Mouse (Mus musculus): ENCODE measurements around the gene Sgpp2. TPM values are rescaled to one million over a fixed set of nuclear protein-coding genes. Genes with fewer than 3 reads are reported as not detected.

The Sgpp2 gene
- total RNA-seq (2021), result not detected
- long read RNA-seq, experiment 1, result 0 reads
- long read RNA-seq, experiment 2, full-length matches to known transcripts, result 1 of 2 reads
- long read RNA-seq, experiment 2, partial matches to known transcripts, result 0 of 2 reads
- long read RNA-seq, experiment 2, other reads (novel, unspliced or antisense), result 1 of 2 reads

DNA sequence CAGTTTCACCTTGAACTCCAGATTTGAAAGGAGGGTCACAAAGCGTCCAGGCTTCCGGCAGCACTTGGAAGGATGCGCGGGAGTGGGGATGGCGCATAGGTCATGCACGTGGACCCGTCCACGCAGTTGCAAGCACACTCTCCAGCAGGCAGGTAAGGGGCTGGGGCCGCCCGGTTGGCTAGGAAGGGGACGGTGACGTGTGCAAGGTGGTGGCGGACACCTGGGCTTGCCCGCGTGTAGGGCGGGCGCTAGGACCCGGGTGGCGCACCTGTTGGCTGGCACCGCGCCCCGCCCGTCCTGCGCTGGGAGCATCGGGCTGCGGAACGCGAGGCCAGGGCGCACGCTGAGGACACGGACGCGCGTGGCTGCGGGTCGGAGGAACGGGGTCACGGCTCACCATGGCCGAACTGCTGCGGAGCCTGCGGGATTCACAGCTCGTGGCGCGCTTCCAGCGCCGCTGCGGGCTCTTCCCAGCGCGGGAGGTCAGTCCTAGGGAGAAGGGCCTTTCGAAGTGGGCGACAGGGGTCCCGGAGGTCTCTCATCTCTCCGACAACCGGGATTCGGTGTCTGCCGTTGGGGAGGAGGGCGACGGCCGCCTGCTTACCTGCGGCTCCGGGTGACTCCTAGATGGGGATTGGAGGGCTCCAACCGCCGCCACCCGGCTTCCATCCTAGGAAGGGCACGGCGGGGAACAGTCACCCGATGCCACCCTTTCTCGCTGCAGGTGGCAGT, at the start of gene Sgpp2:
TSS of gene Sgpp2 (plus strand) at position 325 of the 732 bp plus-strand sequence.
- DNase-seq, result peak; percentile 27

DNA sequence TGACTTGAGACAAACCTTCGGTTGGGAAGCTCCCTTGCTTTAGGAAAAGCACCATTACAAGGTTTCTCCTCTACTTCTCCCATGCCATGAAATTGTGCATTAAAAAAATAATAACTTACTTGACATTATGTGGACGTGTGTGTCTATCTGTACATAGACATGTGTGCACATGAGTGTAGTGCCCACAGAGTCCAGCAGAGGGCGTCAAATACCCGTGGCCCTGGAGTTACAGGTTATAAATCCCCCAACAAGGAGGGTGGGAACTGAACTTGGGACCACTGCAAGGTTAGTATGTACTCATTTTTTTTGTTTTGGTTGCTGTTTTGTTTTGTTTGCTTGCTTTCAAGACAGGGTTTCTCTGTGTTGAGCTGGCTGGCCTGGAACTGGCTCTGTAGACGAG, 42.6 kb upstream of the Sgpp2 start:
- DNase-seq, result no peak

DNA sequence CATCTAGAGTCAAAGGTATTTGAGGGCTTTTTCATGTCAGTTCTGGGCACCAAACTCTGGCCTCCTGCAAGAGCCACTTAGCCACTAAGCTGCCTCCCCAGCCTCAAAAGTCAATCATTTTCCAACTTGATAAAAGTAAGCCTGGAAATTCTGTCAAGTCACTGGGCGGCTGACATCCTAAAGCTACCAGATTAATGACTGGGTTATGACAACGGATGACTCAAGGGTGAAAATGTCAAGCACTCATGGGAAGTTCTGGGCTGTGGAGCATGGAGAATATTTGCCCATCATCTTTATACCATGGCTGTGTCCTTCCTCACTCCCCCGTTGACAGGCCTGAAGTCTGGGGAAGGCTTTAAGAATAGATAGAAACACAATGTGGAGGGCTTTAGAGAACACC, 37.2 kb upstream of the Sgpp2 start:
- no peak for DNase-seq

DNA sequence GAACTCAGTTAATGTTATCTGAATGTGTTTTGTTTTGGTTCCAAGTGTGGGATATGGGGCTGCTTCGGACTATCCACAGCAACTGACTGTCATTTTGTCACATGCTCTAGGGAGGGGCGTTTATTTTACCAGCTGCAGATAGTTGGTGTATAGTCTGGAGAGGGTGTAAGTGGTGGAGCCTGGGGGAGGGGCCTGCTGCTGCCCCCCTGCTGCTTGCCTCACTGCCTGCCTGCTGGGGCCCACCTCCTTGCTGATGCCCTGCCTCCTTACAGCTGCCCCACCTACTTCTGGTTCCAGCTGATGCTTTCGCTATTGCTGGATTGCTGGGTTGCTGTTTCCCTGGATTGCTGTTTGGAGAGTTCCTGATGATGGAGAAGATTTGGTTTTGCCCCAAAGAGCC, 31.0 kb upstream of the Sgpp2 start:
- DNase-seq, result no peak

DNA sequence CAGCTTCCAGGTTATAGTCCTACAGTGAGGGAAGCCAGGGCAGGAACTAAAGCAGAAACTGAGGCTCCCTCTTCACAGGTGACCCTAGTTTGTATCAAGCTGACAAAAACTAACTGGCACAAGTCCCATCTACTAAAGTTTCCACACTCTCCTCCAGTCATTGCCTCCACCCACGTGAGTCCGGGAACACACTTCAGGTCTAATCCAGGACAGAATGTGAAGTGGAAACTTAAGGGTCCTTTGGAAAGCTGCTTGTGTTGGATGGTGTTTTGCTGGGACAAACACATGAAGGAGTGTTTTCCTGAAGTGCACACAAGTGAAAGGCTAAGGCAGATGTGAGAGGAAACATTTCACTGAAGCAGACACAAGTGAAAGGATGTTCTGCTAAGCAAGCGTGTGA, 17.7 kb upstream of the Sgpp2 start:
- DNase-seq, result no peak

DNA sequence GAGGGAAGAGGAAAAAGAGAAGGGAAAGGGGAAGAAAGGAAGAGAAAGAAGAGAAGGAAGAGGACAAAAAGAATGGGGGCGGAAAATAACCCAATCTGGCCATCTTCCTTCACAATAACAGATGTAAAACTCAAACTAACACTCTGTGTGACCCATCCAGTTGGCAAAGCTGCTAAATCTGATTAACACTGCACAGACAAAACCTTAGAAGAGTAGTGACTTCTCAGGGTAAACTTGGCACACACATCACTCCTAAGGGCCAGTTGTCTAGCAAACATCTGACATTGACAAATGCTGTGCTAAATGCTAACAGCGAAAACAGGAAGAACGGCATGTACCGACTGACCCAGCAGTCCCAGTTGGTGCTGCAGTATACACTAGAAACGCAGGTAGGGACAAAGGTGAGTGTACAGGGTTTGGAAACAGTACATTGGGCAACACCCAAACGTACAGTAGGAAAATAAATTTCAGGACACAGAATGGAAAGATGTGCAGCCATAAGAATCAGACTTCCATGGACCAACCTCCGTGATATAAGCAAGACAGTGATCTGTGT, 10.4 kb upstream of the Sgpp2 start:
- no peak for DNase-seq

DNA sequence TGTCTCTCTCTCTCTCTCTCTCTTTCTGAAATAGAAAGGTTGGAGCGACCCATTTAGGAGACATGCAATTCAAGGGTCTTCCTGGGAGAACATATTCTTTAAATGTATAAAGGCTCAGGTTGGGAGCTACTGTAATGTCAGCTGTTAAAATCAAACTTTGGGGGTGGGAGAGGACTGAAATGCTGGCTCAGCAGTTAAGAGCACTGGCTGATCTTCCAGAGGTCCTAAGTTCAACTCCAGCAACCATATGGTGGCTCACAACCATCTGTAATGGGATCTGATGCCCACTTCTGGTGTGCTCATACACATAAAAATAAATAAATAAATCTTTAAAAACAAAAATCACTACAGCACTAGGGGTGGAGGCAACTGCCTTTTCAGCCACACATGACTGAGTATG, 1.5 kb upstream of the Sgpp2 start:
- DNase-seq, result no peak

DNA sequence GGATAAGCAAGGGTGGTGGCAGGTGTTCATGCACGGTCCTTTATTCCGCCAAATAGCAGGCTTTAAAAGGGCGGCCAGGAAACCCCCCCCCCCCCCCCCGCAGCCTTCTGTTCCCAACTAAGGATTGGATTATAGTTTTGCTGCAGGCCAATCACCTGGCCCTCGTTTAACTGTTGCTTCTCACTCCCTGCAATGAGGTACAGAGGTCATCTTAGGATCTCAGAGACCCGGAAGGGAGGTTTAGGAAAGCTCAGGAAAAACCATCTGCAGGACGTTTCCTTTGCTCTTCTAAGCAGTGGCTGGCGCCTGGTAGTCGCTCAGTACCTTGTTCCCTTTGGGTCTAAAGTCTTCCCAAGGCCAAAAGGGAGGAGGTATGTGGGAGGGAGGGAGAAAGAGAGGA, 865 bp upstream of the Sgpp2 start:
- no peak for DNase-seq

DNA sequence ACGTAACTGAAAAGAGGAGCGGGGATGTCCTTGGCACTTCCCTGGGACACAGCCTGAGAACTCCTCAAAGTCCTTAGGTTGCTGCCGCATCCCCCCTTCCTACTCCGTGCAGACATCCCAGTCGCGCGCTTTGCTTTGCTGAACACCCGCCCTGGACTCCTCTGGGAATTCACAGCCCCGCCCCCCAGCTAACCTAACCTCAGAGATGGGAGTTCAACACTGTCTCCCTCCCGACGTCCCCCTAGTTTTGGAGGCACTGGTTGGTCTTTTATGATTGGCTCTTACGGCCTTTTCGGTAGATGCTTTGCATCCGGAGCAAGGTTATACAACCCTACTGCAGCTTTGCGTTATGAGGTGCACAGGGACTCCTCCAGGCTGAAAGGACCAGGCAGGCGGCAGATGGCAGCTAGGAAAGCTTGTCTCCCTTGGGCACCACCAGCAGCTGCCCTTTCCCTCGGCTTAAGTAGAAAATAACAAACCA, 756 bp downstream of the Sgpp2 start:
- peak; percentile 12 for DNase-seq

DNA sequence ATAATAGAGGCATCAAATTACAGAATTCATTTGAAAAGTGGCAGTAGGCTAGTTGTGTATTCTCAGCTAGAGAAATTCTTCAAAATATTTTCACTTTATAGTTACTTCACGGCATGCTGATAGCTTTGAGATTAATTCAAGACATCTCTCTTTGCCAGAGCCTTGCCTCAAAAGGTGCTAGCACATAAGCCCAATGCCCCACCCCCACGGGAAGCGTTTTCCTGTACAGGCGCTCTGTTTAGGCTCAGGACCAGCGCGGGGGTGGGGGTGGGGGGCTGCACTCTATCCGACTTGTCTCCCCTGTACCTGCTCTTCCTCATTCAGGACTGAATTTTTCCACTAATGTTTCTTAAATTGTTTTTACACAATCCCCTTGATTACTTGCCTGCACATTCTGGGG, 1.3 kb downstream of the Sgpp2 start:
- DNase-seq, result no peak

DNA sequence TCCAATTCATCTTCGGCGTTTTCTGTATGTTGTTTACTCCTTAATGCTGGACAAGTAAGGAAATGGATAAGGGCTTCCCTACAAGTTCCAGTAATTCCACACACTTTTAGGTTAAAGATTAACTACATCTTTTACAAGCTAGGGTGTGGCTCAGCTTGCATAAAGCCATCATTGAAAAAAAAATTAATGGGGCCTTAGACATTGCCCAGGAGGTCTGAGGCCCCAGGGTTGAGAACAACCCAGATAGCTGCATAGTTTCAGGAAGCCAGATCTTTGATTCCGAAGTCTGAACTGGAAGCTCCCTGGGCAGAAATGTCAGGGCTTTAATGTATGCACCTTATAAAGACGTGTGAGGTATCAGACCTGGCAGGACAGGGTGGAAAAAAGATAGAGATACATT, 2.8 kb downstream of the Sgpp2 start:
- DNase-seq, result no peak

DNA sequence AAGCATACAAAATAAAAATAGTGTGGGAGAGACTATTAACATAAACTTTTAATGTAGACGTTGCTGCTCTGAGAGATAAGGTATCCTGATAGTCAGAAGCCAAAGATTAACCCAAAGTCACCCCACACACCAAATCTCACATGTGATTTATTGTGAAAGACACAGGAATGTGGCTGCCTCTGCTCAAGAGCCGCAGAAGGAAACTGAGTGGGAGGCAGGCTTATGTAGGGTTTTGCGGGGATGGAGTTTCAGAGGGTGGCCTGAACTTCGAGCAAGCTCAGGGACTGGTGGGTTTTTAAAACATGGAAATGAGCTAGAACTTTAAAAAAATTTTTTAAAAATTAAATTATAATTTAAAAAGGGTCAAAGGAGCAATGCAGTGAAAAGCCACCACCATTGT, 3.8 kb downstream of the Sgpp2 start:
- DNase-seq, result no peak

DNA sequence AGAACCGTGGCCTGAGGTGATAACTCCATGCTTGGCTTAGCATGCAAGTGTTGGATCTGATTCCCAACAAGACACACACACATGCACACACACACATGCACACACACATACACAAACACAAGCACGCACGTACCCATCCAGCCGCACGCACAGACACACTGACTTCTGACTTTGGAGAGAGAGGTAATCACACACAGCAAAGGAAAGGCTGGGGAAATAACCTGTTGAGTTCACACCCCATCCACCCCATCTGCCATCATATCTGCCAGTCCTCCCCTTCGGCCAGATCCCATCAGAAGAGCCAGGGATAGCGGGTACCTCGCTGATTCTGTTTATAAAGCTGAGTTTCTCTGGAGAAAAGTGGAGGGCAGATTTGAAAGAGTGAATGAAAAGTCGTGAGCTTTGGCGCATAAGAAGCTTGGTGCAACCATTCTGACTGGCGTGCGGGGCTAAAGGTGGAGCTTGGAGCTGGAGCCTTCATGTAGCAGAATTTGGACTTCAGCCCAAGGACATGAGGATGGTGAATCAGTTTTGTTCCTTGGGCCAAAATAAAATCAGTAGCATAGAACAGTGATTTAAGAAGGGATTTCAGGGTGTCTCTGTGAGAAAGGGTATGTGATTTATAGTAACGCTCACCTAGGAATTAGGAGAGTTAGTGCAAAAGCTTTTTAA, 8.1 kb downstream of the Sgpp2 start:
- no peak for DNase-seq

DNA sequence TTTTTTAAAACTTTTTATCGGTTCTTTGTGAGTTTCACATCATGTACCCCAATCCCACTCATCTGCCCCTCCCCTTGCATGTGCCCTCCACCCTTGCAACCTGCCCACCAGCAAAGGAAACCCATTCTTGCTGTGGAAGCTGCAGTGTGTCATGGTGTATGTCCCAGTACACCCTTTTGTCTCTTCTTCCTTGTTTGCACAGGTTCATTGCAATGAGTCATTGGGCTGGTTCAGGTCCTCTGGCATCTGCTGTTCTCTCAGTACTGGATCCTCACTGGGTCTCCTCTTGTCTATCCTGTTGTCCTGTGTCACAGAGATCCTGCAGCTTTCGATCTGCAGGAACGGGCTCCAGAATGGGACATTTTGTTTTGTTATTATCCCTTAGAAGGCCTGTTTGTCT, 10.1 kb downstream of the Sgpp2 start:
- no peak for DNase-seq

DNA sequence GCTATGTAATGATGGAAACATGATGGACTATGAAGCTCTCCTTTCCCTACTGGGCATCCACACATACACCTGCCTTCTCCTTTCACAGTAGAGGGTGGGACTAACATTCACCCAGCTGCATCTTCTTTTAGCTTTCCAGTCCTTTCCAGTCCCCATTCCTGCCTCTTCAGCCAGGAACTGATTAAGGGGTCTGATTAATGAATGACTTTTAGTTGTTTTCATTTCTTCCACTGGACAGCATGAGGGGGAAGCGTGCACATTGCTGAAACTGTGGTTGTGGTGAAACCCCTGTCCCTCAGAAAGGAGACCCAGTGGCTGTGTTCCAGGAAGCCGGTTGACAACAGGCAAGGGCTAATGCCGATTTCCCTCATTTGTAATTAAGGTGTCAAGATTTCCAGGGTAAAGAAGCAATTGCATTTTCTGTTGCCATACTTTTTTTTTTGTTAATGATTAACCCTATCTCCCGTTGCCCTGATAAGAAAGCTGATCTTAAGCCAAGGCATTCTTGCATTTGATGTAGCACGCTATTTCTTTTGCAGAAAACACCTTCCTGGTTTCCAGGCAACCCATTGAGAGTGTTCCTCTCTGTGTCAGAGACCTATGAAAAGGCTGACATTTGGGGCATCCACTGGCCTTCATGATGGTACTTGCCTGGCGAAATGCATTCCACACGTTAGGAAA, 12.1 kb downstream of the Sgpp2 start:
- no peak for DNase-seq

DNA sequence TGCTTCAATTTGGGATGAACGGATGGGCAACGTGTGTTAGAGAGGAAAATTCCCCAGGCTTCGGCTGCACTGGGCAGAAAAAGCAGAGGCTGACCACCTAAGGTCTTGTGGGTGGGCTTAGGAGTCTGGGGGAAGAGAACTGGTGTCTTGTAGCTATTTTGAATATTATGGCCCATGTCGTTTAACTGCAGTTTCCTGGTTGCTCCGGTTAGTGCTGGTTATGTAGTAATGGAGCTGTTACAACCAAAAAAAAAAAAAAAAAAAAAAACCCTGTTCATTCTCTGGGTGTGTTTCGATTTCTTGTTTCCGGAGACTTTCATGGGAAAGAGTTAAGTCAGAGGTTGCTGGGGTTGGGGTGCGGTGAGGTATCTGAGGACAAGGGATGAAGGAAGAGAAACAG, 12.7 kb downstream of the Sgpp2 start:
- DNase-seq, result no peak

DNA sequence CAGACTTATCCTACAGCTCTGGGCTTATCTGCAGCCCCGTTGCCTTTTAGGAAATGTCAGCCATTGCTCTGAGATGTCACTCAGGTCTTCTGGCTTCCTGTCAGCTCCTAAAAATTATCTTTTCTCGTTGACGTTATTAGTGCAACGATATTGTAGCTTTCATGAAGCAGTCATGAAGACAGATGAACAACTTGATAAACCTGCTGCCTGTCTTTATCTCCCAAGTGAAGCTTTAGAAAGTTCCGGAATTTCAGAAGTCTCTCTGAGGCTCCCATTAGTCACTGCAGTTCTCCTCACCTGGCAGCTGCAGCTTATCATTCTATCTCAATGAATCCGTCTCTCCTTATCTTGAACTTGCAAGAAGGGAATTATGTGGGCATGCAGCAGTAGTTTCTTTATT, 13.9 kb downstream of the Sgpp2 start:
- DNase-seq, result no peak

DNA sequence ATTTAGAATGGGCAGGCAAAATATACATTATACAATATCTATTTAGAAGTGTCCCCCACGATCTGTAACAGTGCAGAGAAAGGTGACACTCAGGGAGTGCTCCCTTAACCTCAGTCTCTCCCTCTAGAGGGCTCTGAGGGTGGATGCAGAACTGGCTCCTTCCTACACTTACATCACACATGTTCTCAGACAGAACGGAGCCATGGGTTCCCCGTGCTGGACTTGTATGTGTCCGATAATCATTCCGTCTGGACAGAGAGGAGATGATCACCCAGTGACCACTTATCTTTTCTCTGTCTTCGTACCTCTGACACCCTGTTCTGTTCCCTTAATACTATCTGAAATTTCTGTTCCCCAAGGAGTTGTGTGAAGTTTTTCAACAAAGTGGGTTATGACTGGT, 15.7 kb downstream of the Sgpp2 start:
- no peak for DNase-seq

DNA sequence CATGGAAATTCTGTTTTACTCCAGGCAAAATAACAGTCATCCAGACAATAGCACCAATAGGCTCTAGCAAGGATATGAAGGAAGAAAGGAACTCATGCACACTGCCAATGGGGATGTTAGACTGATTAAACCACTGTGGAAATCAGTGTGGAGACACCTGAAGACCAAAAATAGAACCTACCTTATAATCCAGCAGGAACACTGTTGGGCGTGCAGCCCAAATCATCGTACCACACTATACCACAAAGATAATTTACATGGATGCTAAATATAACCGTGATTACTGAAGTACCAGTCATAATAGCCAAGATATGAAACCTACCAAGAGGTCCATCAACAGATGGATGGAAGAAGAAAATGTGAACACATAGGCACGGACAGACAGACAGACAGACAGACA, 18.5 kb downstream of the Sgpp2 start:
- DNase-seq, result no peak

DNA sequence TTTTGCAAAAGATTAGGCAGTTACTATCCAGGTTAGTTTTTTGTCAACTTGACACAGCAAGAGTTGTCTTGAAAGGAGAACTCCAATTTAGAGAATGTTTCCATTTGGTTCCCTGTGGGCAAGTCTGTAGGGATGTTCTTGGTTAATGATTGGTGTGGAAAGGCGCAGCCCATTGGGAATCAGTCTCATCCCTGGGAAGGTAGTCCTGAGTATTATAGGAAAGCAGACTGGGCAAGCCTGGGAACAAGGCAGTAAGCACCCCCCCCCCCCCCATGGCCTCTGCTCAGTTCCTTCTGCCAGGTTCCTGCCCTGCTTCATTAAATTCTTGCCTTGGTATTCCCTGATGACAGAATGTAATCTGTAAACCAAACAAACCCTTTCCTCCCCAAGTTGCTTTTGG, 19.7 kb downstream of the Sgpp2 start:
- DNase-seq, result no peak

DNA sequence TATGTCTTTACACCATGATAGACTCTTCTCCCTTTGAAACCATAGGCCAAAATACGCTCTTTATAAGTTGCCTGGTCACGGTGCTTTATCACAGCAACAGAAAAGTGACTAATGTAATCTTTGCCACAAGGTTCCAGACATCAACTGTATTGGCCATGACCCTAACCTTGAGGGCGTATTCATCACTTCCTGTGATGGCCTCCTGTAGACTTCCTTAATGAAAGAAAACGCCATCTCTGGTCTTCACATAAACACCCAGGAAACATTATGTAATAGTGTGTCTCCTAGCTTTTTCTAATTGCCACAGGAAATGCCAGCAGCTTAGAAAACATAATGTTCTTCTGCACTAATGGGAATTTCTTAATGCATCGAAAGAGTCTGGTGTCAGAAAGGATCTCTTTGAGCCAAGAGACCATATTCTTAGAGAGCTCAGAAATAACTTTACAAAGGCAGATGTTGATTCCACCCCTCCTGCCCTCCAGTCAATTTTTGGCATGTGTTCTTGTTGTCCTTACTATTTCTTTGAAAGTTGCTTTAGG, 20.5 kb downstream of the Sgpp2 start:
- no peak for DNase-seq

DNA sequence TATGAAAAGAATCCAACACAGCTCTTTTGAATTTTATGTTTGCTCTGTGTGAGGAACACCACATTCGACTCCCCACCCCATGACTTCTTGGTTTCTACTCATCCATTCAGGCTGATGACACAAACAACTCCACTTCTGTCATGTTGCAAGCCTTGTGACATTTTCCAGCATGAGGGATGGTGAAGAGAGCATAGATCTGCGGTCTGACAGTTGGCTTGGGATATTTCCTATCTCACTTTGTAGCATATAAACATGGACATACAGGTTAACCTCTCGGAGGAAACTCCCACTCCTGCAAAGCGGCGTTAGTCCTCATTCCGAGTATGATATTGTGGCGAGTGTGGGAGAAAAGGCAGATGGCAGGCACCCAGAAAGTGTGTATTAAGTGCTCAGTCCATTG, 27.6 kb downstream of the Sgpp2 start:
- DNase-seq, result no peak

DNA sequence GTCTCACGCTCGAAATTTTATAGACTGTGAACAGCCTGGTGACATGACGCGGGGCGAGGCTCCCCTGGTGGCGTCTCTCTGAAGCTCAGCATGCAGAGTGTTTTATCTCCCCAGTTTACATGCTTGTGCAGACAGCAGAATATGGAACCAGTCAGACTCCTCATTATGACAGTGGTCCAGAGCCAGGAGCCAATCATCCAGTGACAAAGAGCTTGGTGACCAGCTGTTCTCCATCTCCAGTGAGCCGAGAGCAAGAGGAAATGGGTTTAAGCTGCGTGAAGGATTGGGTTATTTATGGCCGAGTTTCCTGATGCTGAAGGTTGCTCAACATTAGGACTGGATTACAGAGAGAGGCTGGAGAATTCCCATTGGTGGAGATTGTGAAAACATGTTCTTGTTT, 28.1 kb downstream of the Sgpp2 start:
- DNase-seq, result peak; percentile 13

All from gastrocnemius, postnatal 10 days (tissue).